ENCODE assay signal across 10 mouse cellular contexts in genomic region chr5:138683023-138683766, GRCm38 (mm10).
DNase-seq lines count a peak whose midpoint lies in the region; ATAC-seq and TF ChIP-seq lines count a peak whose summit lies in the region.
"Had no signal": no experiment of that assay in that cellular context is flagged by ENCODE, and none has a peak within 500 bp of the region (broad histone marks: within the 10 kb centered on the region; RNA-seq: fewer than 3 reads in every experiment).

No protein-coding gene starts in this region.

- no peaks in the 10 kb centered on the region for H3K4me1 ChIP-seq in kidney, adult 2 months (ENCODE audit: control insufficient read depth, insufficient read depth, low read length)
- H3K4me1 ChIP-seq in kidney, embryonic 14.5 days (ENCODE audit: control insufficient read depth, insufficient read depth, low read length) = no peaks in the 10 kb centered on the region
- H3K4me1 ChIP-seq in G1E (ENCODE audit: insufficient read depth, low read depth, low read length) = peaks cover 15% of the 10 kb centered on the region
- no peaks in the 10 kb centered on the region; the same call in 1 of the 2 replicates for H3K4me1 ChIP-seq in liver, embryonic 16.5 days (ENCODE audit: control insufficient read depth, low read depth, low read length)
- H3K4me1 ChIP-seq: midbrain, embryonic 12.5 days had no signal

- H3K4me2 ChIP-seq in kidney, embryonic 14.5 days (replicated peaks; ENCODE audit: low read depth, low read length) = no peak overlapping the region
- H3K4me2 ChIP-seq in liver, embryonic 16.5 days (ENCODE audit: low read depth, low read length) = no peak overlapping the region
- H3K4me2 ChIP-seq: midbrain, embryonic 12.5 days had no signal

- no peak overlapping the region for H3K4me3 ChIP-seq in kidney, adult 2 months (ENCODE audit: insufficient read depth, low read depth, low read length)
- H3K4me3 ChIP-seq in kidney, embryonic 14.5 days (ENCODE audit: low read length) = no peak overlapping the region
- H3K4me3 ChIP-seq in G1E (ENCODE audit: low read depth, low read length) = no peak overlapping the region
- H3K4me3 ChIP-seq in liver, embryonic 16.5 days (ENCODE audit: low read depth, low read length) = no peak overlapping the region
- H3K4me3 ChIP-seq in gastrocnemius, adult 2 months = no peak overlapping the region
- H3K4me3 ChIP-seq: midbrain, embryonic 12.5 days had no signal

- TF ChIP-seq CTCF in kidney, adult 2 months (conservative IDR thresholded peaks at IDR 0.05; ENCODE audit: insufficient read depth, insufficient read length, low read depth, low read length) = no peak
- TF ChIP-seq CTCF in G1E (IDR thresholded peaks at IDR 0.05; ENCODE audit: low read depth, low read length) = no peak
- TF ChIP-seq CTCF in gastrocnemius, adult 2 months (IDR thresholded peaks at IDR 0.05) = no peak

- no peak overlapping the region for H3K9ac ChIP-seq in kidney, embryonic 14.5 days (ENCODE audit: low read depth, low read length)
- H3K9ac ChIP-seq in liver, embryonic 16.5 days (ENCODE audit: low read depth, low read length) = no peak overlapping the region
- H3K9ac ChIP-seq: midbrain, embryonic 12.5 days had no signal

- H3K36me3 ChIP-seq in kidney, adult 2 months (ENCODE audit: control insufficient read depth, insufficient read depth, low read length) = no peaks in the 10 kb centered on the region
- H3K36me3 ChIP-seq in kidney, embryonic 14.5 days (ENCODE audit: control insufficient read depth, insufficient read depth, low read length) = no peaks in the 10 kb centered on the region
- H3K36me3 ChIP-seq in G1E (replicated peaks) = no peaks in the 10 kb centered on the region
- no peaks in the 10 kb centered on the region for H3K36me3 ChIP-seq in liver, embryonic 16.5 days (ENCODE audit: control insufficient read depth, insufficient read depth)
- H3K36me3 ChIP-seq: midbrain, embryonic 12.5 days had no signal

- H3K27me3 ChIP-seq in kidney, adult 2 months (replicated peaks; ENCODE audit: control insufficient read depth, insufficient read depth, low read length) = no peaks in the 10 kb centered on the region
- H3K27me3 ChIP-seq in kidney, embryonic 14.5 days (ENCODE audit: control insufficient read depth, insufficient read depth, low read length) = no peaks in the 10 kb centered on the region
- H3K27me3 ChIP-seq in G1E (ENCODE audit: insufficient read depth, low read length) = 0 out of 2 replicates have a peak, but pooled peaks cover 3% of the 10 kb centered on the region
- no peaks in the 10 kb centered on the region for H3K27me3 ChIP-seq in liver, embryonic 16.5 days (ENCODE audit: control insufficient read depth, insufficient read depth, low read depth, low read length)
- H3K27me3 ChIP-seq: midbrain, embryonic 12.5 days had no signal

- no peak for ATAC-seq in kidney, embryonic 14.5 days (ENCODE audit: low FRiP score, low TSS enrichment)
- ATAC-seq in G1E (ENCODE audit: extremely low read depth, insufficient number of reproducible peaks, low FRiP score, poor library complexity, severe bottlenecking) = peak; percentile 4; the same call in 1 of the 2 replicates
- no peak for ATAC-seq in liver, embryonic 16.5 days (ENCODE audit: low read depth)

- H3K9me3 ChIP-seq in kidney, embryonic 14.5 days (ENCODE audit: control insufficient read depth, low read length) = no peaks in the 10 kb centered on the region
- H3K9me3 ChIP-seq in G1E (replicated peaks) = no peaks in the 10 kb centered on the region
- no peaks in the 10 kb centered on the region for H3K9me3 ChIP-seq in liver, embryonic 16.5 days (replicated peaks; ENCODE audit: control insufficient read depth, low read length)
- H3K9me3 ChIP-seq: midbrain, embryonic 12.5 days had no signal

- intact Hi-C loops in gastrocnemius, adult 2 months (cut with DNase I) = no loop called here

- no peak overlapping the region for H3K27ac ChIP-seq in kidney, adult 2 months (ENCODE audit: insufficient read depth, low read depth, low read length)
- H3K27ac ChIP-seq in kidney, embryonic 14.5 days (ENCODE audit: low read depth, low read length) = no peak overlapping the region
- 0 out of 2 replicates have a peak overlapping the region, but pooled peaks have one; percentile 32 for H3K27ac ChIP-seq in liver, embryonic 16.5 days (ENCODE audit: low read length)
- no peak overlapping the region for H3K27ac ChIP-seq in gastrocnemius, adult 2 months
- H3K27ac ChIP-seq: midbrain, embryonic 12.5 days had no signal

- no peak for TF ChIP-seq POLR2A in kidney, adult 2 months (IDR thresholded peaks at IDR 0.05; ENCODE audit: low read depth, low read length)

- DNase-seq in kidney, adult 2 months = peak; percentile 9
- DNase-seq in 3T3-L1 (ENCODE audit: low read depth, low spot score) (peak; percentile 42), G1E (ENCODE audit: low spot score) (no peak)
- DNase-seq in gastrocnemius, adult 2 months = no peak
- DNase-seq in retina, postnatal 1 day = no peak
- DNase-seq in cerebellum, adult 8-10 months = no peak
- DNase-seq: cerebellum, postnatal 25 days had no signal

- 38% methylated on average over 8 of the region's 8 CpGs for WGBS in kidney, adult 2 months
- 52% methylated on average over 8 of the region's 8 CpGs for WGBS in kidney, embryonic 14.5 days
- 32% methylated on average over 8 of the region's 8 CpGs for WGBS in liver, embryonic 16.5 days (ENCODE audit: insufficient replicate concordance)

Comparison
In these comparisons a context has a peak if more than half of its experiments do, and no peak if none do; other contexts are left out.
1. DNase-seq: peak in kidney, adult 2 months (single experiment) and 3T3-L1 (single experiment); none in G1E (single experiment), gastrocnemius, adult 2 months (single experiment), retina, postnatal 1 day (single experiment) and cerebellum, adult 8-10 months (single experiment).